ENCODE assay signal across 17 mouse cellular contexts in the genomic region with DNA sequence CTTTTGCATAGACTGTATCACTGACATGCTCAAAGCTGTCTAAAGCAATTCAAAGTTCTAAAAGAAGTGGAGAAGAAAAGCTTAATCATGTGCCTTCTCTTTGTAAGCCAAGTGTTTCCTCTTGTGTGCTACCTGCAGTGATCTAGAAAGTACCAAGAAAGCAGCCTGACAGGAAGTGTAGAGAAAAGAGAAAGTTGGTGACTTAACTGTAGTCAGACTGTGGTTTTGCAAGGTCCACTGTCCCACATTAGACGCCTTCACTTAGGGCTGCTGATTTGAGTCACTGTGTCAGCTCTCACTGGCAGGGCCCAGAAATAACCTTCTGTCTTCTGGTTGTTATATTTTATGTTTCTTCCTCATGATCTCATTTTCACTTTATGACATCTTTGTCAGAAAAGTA. TPM values are rescaled to one million over a fixed set of nuclear protein-coding genes. Genes with fewer than 3 reads are reported as not detected.
"Had no signal": no experiment of that assay in that cellular context is flagged by ENCODE, and none has a peak within 500 bp of the region (broad histone marks: within the 10 kb centered on the region; RNA-seq: fewer than 3 reads in every experiment).

No protein-coding gene starts in this region.

- H3K4me2 ChIP-seq: liver, embryonic 11.5 days; liver, embryonic 15.5 days had no signal

- DNase-seq: kidney, adult 18-20 months; kidney, postnatal 10 days; kidney, postnatal 4 days; lung, adult 2 months; lung, postnatal 36 days; right cerebral cortex, adult 18-20 months; right cerebral cortex, postnatal 25 days had no signal

- H3K4me3 ChIP-seq: layer of hippocampus, adult 2 months; left cerebral cortex, adult 2 months; limb, embryonic 10.5 days; liver, embryonic 15.5 days; midbrain, embryonic 10.5 days had no signal

- ATAC-seq: lung, postnatal 0 days; midbrain, embryonic 16.5 days had no signal

- H3K9me3 ChIP-seq: limb, embryonic 10.5 days; liver, embryonic 15.5 days; midbrain, embryonic 10.5 days had no signal

- H3K27ac ChIP-seq: layer of hippocampus, adult 2 months; left cerebral cortex, adult 2 months; limb, embryonic 10.5 days; liver, embryonic 15.5 days; midbrain, embryonic 10.5 days had no signal

- H3K9ac ChIP-seq: liver, embryonic 15.5 days had no signal

- H3K36me3 ChIP-seq: limb, embryonic 10.5 days; liver, embryonic 15.5 days; midbrain, embryonic 10.5 days had no signal

- H3K27me3 ChIP-seq: liver, embryonic 15.5 days had no signal

- H3K4me1 ChIP-seq: limb, embryonic 10.5 days; liver, embryonic 15.5 days; midbrain, embryonic 10.5 days had no signal

RNA-seq across cellular contexts. Expression of a gene that starts 29.1 kb away (rescaled TPM):
- total RNA-seq: left cerebral cortex, adult 2 months; left cerebral cortex, postnatal 14 days had no signal
- polyA plus RNA-seq: small intestine, adult 2 months had no signal
